In genomic region chr10:83385330-83385910, GRCm38 (mm10) we compare ENCODE assay signal across 25 mouse cellular contexts. TPM values are rescaled to one million over a fixed set of nuclear protein-coding genes. Genes with fewer than 3 reads are reported as not detected.
DNase-seq lines count a peak whose midpoint lies in the region; ATAC-seq and TF ChIP-seq lines count a peak whose summit lies in the region.
"Had no signal": no experiment of that assay in that cellular context is flagged by ENCODE, and none has a peak within 500 bp of the region (broad histone marks: within the 10 kb centered on the region; RNA-seq: fewer than 3 reads in every experiment).

No protein-coding gene starts in this region.

- WGBS in liver, embryonic 11.5 days: 92% methylated on average over 7 of the region's 7 CpGs

- H3K4me1 ChIP-seq in liver, embryonic 11.5 days (replicated peaks; ENCODE audit: control insufficient read depth, insufficient read depth, low read length): 0 out of 2 replicates have a peak, but pooled peaks cover 3% of the 10 kb centered on the region
- H3K4me1 ChIP-seq in CH12.LX (ENCODE audit: control insufficient read depth in 1 of 2, insufficient read depth in 2 of 2) (peaks cover 4 to 32% of the 10 kb centered on the region in 2 experiments; a peak in 3 of 4 replicates), MEL (ENCODE audit: control insufficient read depth in 1 of 2, insufficient read depth in 2 of 2, low read length in 2 of 2) (peaks cover 7 to 22% of the 10 kb centered on the region in 2 experiments; a peak in 3 of 4 replicates)
- H3K4me1 ChIP-seq: embryonic facial prominence, embryonic 10.5 days; embryonic facial prominence, embryonic 13.5 days; forebrain, embryonic 13.5 days; hindbrain, embryonic 12.5 days; hindbrain, embryonic 15.5 days had no signal

- H3K36me3 ChIP-seq in liver, embryonic 11.5 days (ENCODE audit: control insufficient read depth, insufficient read depth, low read length): peaks cover 11% of the 10 kb centered on the region; the same call in 1 of the 2 replicates
- peaks cover 6 to 21% of the 10 kb centered on the region in 2 experiments for H3K36me3 ChIP-seq in CH12.LX (replicated peaks in 1 of 2; ENCODE audit: control insufficient read depth in 1 of 2, insufficient read depth in 1 of 2, low read length in 1 of 2)
- H3K36me3 ChIP-seq in MEL (ENCODE audit: control insufficient read depth in 1 of 2, insufficient read depth in 2 of 2, low read length in 2 of 2): peaks cover 0 to 25% of the 10 kb centered on the region in 2 experiments
- H3K36me3 ChIP-seq: hindbrain, embryonic 15.5 days had no signal

- peak overlapping the region; percentile 34 for H3K27ac ChIP-seq in liver, embryonic 11.5 days (ENCODE audit: low read depth, low read length)
- H3K27ac ChIP-seq in CH12.LX (ENCODE audit: insufficient read depth, low read depth) (peak overlapping the region; percentile 91), MEL (ENCODE audit: control insufficient read depth, low read depth, low read length) (peak overlapping the region; percentile 93)
- H3K27ac ChIP-seq: embryonic facial prominence, embryonic 10.5 days; embryonic facial prominence, embryonic 13.5 days; forebrain, embryonic 13.5 days; gastrocnemius, adult 2 months; hindbrain, embryonic 12.5 days; hindbrain, embryonic 15.5 days had no signal

- no peaks in the 10 kb centered on the region for H3K9me3 ChIP-seq in liver, embryonic 11.5 days (ENCODE audit: control insufficient read depth, low read length)
- H3K9me3 ChIP-seq in CH12.LX (replicated peaks; ENCODE audit: low read length) (peaks cover 14% of the 10 kb centered on the region), MEL (replicated peaks; ENCODE audit: insufficient read depth, low read length) (no peaks in the 10 kb centered on the region)
- H3K9me3 ChIP-seq: embryonic facial prominence, embryonic 10.5 days; embryonic facial prominence, embryonic 13.5 days; forebrain, embryonic 13.5 days; hindbrain, embryonic 12.5 days; hindbrain, embryonic 15.5 days had no signal

- TF ChIP-seq EP300 in CH12.LX (IDR thresholded peaks at IDR 0.05; ENCODE audit: low read length): peak; percentile 74
- no peak for TF ChIP-seq EP300 in MEL (IDR thresholded peaks at IDR 0.05; ENCODE audit: low read depth in 1 of 2, low read length in 2 of 2)

- ATAC-seq in liver, embryonic 11.5 days (replicated peaks; ENCODE audit: low FRiP score): no peak
- ATAC-seq: activated CD4-positive, CD25-positive, alpha-beta regulatory T cell, adult 4 months; forebrain, embryonic 13.5 days; forebrain, postnatal 0 days had no signal

- in situ Hi-C loops in CH12.LX (cut with MboI; ENCODE audit: low pct_ligation_motif_present, low pct_unique_long_range_greater_than_20kb, low sequenced_read_pairs): no loop called here

- dilution Hi-C loops in CH12.LX (cut with MboI; ENCODE audit: extremely low pct_ligation_motif_present, extremely low pct_unique_long_range_greater_than_20kb, low sequenced_read_pairs): no loop called here

- H3K4me3 ChIP-seq in liver, embryonic 11.5 days (ENCODE audit: low read depth, low read length): no peak overlapping the region
- H3K4me3 ChIP-seq in CH12.LX (replicated peaks in 1 of 3; ENCODE audit: low read depth in 2 of 3, low read length in 2 of 3, poor library complexity in 1 of 3): peak overlapping the region in 2 of 3 experiments; percentile 44 to 52
- peak overlapping the region; percentile 8 to 18; a peak in 3 of 4 replicates for H3K4me3 ChIP-seq in MEL (ENCODE audit: control insufficient read depth in 1 of 2, insufficient read depth in 1 of 2, low read depth in 2 of 2, low read length in 2 of 2)
- H3K4me3 ChIP-seq: embryonic facial prominence, embryonic 10.5 days; embryonic facial prominence, embryonic 13.5 days; forebrain, embryonic 13.5 days; gastrocnemius, adult 2 months; hindbrain, embryonic 12.5 days; hindbrain, embryonic 15.5 days had no signal

- DNase-seq in liver, embryonic 11.5 days (ENCODE audit: low spot score): peak; percentile 25
- DNase-seq in liver (no peak), CH12.LX (ENCODE audit: extremely low read depth) (peak; percentile 65), MEL (ENCODE audit: low read depth, low spot score) (no peak)
- DNase-seq in left cerebral cortex, adult 11 months (ENCODE audit: low spot score): no peak
- no peak for DNase-seq in thymus, postnatal 10 days (ENCODE audit: low spot score in 2 of 2)
- DNase-seq: adrenal gland, adult 8-10 months; adrenal gland, postnatal 25 days; cerebellum, adult 11-12 months; cerebellum, adult 8-10 months; cerebellum, postnatal 10 days; cerebellum, postnatal 36 days; embryo, embryonic 11 days; forebrain, postnatal 0 days; gastrocnemius, adult 2 months; gastrocnemius, postnatal 14 days had no signal

- no peak overlapping the region for H3K4me2 ChIP-seq in liver, embryonic 11.5 days
- H3K4me2 ChIP-seq in CH12.LX (ENCODE audit: insufficient read depth, low read depth, poor library complexity, severe bottlenecking): peak overlapping the region; percentile 53
- H3K4me2 ChIP-seq: embryonic facial prominence, embryonic 13.5 days; forebrain, embryonic 13.5 days; heart, embryonic 11.5 days; hindbrain, embryonic 12.5 days; hindbrain, embryonic 15.5 days had no signal

- TF ChIP-seq RAD21 in CH12.LX (IDR thresholded peaks at IDR 0.05; ENCODE audit: low read depth, low read length) (no peak), MEL (IDR thresholded peaks at IDR 0.05; ENCODE audit: low read depth, low read length) (no peak)

- H3K79me2 ChIP-seq in CH12.LX (replicated peaks; ENCODE audit: control insufficient read depth, extremely low read depth, insufficient read depth, poor library complexity, severe bottlenecking): no peaks in the 10 kb centered on the region
- peaks cover 12% of the 10 kb centered on the region for H3K79me2 ChIP-seq in MEL (ENCODE audit: control insufficient read depth, insufficient read depth, low read length, poor library complexity)

- TF ChIP-seq POLR2A in CH12.LX (IDR thresholded peaks at IDR 0.05; ENCODE audit: low read depth, low read length): peak; percentile 38; the same call in 1 of the 2 replicates
- TF ChIP-seq POLR2A in MEL (IDR thresholded peaks at IDR 0.05; ENCODE audit: control insufficient read depth in 1 of 2, insufficient read depth in 1 of 2, low read depth in 1 of 2, low read length in 2 of 2, poor library complexity in 1 of 2): no peak

- TF ChIP-seq CTCF in CH12.LX (conservative IDR thresholded peaks at IDR 0.05 in 1 of 2, IDR thresholded peaks at IDR 0.05 in 1 of 2; ENCODE audit: low read depth in 2 of 2, low read length in 2 of 2) (no peak), MEL (IDR thresholded peaks at IDR 0.05 in 2 of 3, conservative IDR thresholded peaks at IDR 0.05 in 1 of 3; ENCODE audit: control insufficient read depth in 1 of 3, insufficient read depth in 1 of 3, low read depth in 2 of 3, low read length in 3 of 3, poor library complexity in 1 of 3, severe bottlenecking in 1 of 3) (no peak)

- H3K9ac ChIP-seq in liver, embryonic 11.5 days (ENCODE audit: low read depth, low read length): no peak overlapping the region
- H3K9ac ChIP-seq in CH12.LX (ENCODE audit: insufficient read depth, low read depth) (peak overlapping the region; percentile 90), MEL (ENCODE audit: control insufficient read depth, low read depth, low read length, poor library complexity, severe bottlenecking) (peak overlapping the region; percentile 28; the same call in 1 of the 2 replicates)
- H3K9ac ChIP-seq: embryonic facial prominence, embryonic 13.5 days; forebrain, embryonic 13.5 days; forebrain, postnatal 0 days; hindbrain, embryonic 12.5 days; hindbrain, embryonic 15.5 days had no signal

- no peaks in the 10 kb centered on the region for H3K27me3 ChIP-seq in liver, embryonic 11.5 days (replicated peaks; ENCODE audit: control insufficient read depth, insufficient read depth, low read length)
- no peaks in the 10 kb centered on the region for H3K27me3 ChIP-seq in CH12.LX (replicated peaks)
- no peaks in the 10 kb centered on the region for H3K27me3 ChIP-seq in MEL (ENCODE audit: control insufficient read depth in 1 of 2, insufficient read depth in 2 of 2, low read length in 2 of 2)
- H3K27me3 ChIP-seq: embryonic facial prominence, embryonic 13.5 days; forebrain, embryonic 13.5 days; hindbrain, embryonic 12.5 days; hindbrain, embryonic 15.5 days had no signal

TF ChIP-seq in CH12.LX, 34 proteins besides CTCF, POLR2A, EP300 and RAD21 (continues in another document):
- 0 out of 2 replicates have a peak, but pooled peaks have one; percentile 14 for TF ChIP-seq RCOR1 (conservative IDR thresholded peaks at IDR 0.05; ENCODE audit: low read depth, low read length)
- TF ChIP-seq JUND (conservative IDR thresholded peaks at IDR 0.05; ENCODE audit: low read depth, low read length): peak; percentile 70
- TF ChIP-seq USF2 (conservative IDR thresholded peaks at IDR 0.05; ENCODE audit: low read depth, low read length): no peak
- no peak for TF ChIP-seq E2F4 (IDR thresholded peaks at IDR 0.05; ENCODE audit: insufficient replicate concordance, low read depth, low read length)
- TF ChIP-seq ZNF384 (IDR thresholded peaks at IDR 0.05; ENCODE audit: low read depth, low read length): no peak
- no peak for TF ChIP-seq NRF1 (IDR thresholded peaks at IDR 0.05; ENCODE audit: low read depth, low read length)

TF ChIP-seq in MEL, 35 proteins besides CTCF, POLR2A, EP300 and RAD21:
- TF ChIP-seq ZC3H11A (IDR thresholded peaks at IDR 0.05; ENCODE audit: low read depth, low read length): no peak
- TF ChIP-seq RCOR1 (IDR thresholded peaks at IDR 0.05; ENCODE audit: low read depth, low read length): 0 out of 2 replicates have a peak, but pooled peaks have one; percentile 19

RNA-seq across cellular contexts. Expression of gene D10Wsu102e, which starts 25.4 kb away (rescaled TPM):
- 0.79 and 0.81 TPM in 2 replicates for polyA plus RNA-seq in liver, embryonic 11.5 days (2014; fragmentation: Nextera tagmentation; extraction: Ambion mirVana)
- total RNA-seq in CH12.LX (2012; rRNA removed): 1.5 and 1.6 TPM in 2 replicates
- 0.95 and 1.0 TPM in 2 replicates for total RNA-seq in CH12.LX (2014; rRNA removed)
- 1.6 TPM in 2 replicates for polyA plus RNA-seq in CH12.LX (2012; ENCODE audit: insufficient read length, low read depth)
- total RNA-seq in MEL (2012; rRNA removed): 2.1 and 2.2 TPM in 2 replicates
- 1 to 10 TPM; 1.9 to 2.7 TPM for polyA plus RNA-seq in MEL (2012; ENCODE audit: insufficient read depth in 1 of 2, insufficient read length in 2 of 2, low read depth in 1 of 2, low replicate concordance in 2 of 2, missing spikeins in 1 of 2)

RNA-seq across cellular contexts. Expression of gene Slc41a2, which starts 47.7 kb away (rescaled TPM):
- polyA plus RNA-seq in liver, embryonic 11.5 days (2014; fragmentation: Nextera tagmentation; extraction: Ambion mirVana): 0.06 and 0.08 TPM in 2 replicates
- total RNA-seq in CH12.LX (2012; rRNA removed): 0.08 and 0.17 TPM in 2 replicates
- not detected in 2 replicates for total RNA-seq in CH12.LX (2014; rRNA removed)
- polyA plus RNA-seq in CH12.LX (2012; ENCODE audit: insufficient read length, low read depth): not detected in 2 replicates
- total RNA-seq in MEL (2012; rRNA removed): not detected in 2 replicates
- polyA plus RNA-seq in MEL (2012; ENCODE audit: insufficient read depth in 1 of 2, insufficient read length in 2 of 2, low read depth in 1 of 2, low replicate concordance in 2 of 2, missing spikeins in 1 of 2): not detected
- total RNA-seq: hematopoietic stem cell, adult 5-6 weeks had no signal
- polyA plus RNA-seq: erythroblast, embryonic 14.5 days had no signal

Comparison
In these comparisons a context has a peak if more than half of its experiments do, and no peak if none do; other contexts are left out.
1. DNase-seq: peak in liver, embryonic 11.5 days (single experiment) and CH12.LX (single experiment); none in liver (single experiment), MEL (single experiment), left cerebral cortex, adult 11 months (single experiment) and thymus, postnatal 10 days (0 of 2).
2. H3K27ac ChIP-seq: peak in every context shown above with its lines; median percentile 93 in MEL; 91 in CH12.LX; 34 in liver, embryonic 11.5 days.